Mouse (Mus musculus): ENCODE measurements around the gene Slc15a5.

Gene Slc15a5

DNA sequence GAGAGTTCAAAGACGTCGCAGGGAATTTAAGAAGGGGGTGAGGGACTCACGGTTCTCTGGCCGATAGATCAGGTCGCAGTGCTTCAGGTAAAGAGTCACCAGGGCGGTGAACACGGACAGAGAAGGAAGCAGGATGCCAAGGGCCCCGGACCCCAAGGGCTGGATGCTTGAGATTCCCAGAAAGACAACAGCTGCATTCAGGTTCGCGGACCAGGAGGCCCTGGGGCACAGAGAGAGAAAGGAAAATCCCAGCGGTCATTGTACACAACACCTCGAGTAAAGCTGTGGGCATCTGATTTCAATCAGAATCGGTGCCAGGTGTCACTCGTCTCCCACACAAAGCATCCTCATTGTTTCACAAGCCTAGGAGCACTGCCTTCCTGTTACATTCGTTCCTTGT is 24.1 kb downstream of the Slc15a5 start:
- DNase-seq (ENCODE audit: low spot score), result no peak

DNA sequence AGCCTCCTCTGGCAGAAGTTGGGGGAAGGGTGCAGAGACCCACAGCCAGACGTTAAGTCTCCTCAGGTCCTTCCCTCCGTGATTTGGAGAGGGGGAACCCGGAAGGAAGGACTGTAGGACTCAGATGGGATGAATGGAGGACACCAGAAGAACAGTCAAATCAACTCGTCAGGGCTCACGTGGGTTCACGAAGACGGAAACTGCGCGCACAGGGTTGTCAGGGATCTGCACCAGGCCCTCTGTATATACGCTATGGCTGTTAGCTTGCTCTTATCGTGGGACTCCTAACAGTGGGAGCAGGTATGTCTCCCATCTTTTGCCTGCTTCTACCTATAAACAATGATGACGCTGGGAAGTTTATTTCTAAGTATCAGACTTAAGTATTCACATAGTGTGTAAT is 24.8 kb downstream of the Slc15a5 start:
- DNase-seq (ENCODE audit: low spot score), result no peak

DNA sequence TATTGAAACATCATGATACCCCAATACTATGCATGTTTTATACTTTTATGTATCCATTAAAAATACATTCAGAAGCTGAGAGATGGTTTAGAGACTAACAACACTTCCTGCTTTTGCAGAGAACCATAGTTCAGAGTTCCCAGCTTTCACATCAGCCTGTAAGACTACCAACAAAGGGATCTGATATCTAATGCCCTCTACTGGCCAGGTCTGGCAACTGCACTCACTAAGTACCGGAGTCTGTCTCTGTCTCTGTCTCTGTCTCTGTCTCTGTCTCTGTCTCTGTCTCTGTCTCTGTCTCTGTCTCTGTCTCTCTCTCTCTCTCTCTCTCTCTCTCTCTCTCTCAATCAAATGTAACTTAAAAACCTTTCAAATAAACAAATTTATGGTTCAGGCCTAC is 25.6 kb downstream of the Slc15a5 start:
- DNase-seq (ENCODE audit: low spot score), result no peak

DNA sequence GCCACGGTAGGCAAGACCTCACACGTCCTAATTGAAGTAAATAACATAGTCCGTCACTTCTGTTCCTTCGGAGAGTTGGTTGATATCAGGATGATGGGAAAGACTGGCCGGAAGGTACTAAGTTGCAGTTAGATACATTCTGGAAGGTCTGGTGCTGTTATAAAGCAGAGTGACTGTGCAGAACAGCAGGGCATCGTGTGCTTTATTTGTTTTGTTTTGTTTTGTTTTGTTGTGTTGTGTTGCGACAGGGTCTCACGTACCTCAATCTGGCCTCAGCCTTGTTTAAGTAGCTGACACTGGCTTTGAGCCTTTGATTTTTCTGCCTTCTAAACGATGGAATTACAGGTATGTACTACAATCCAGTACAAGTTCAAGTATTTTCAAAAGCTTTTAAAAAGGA is 26.0 kb downstream of the Slc15a5 start:
- no peak for DNase-seq (ENCODE audit: low spot score)

DNA sequence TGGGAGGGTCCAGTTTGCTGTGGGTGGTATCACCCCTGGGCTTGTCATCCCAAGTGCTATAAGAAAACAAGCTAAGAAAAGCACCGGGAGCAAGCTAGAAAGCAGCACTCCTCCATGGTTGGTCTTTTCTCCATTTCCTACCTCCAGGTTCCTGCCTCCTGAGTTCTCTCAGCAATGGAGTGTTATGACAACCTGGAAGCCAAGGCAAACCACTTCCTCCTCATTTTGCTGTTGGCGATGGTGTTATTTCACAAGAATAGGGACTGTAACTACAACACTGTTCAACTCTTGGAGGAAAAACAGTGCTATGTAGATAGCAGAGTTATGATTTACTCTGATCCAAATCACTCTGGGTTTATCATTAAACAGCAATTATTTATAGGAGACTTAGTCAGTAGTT is 34.4 kb downstream of the Slc15a5 start:
- DNase-seq (ENCODE audit: low spot score), result no peak

DNA sequence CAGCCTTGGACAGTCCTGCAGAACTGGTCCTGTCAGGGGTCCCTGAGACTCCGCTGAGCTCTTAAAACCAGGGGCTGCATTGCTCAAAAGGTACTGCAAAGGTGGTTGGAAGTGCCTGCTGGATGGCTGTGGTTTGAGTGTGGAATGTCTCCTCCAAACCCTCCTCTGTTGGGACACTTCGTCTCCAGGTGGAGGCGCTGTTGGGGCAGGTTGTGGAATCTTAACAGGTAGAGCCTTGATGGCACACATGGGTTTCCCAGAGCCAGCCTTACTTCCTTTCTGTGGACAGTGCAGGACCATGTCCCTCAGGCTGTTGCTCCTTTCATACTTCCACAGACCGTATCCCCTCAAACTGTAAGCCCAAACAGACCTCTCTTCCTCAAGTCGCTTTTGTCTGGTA is 36.8 kb downstream of the Slc15a5 start:
- no peak for DNase-seq (ENCODE audit: low spot score)

DNA sequence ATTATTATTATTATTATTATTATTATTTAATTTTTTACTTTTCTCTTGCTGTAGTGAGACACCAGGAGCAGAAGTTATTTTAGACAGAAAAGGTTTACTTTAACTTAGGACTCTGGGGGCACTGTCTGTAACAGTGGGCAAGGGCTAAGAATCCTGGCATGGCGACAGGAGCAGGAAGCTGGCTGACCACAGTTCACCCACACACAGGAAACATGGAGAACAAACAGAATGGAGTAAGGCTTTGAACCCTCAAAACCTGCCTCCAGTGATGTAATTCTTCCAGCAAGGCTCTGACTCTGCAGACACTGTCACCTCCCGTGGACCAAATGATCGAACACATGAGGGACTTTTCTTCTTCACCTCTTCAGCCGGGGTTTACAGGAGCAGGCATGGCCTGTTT is 37.9 kb downstream of the Slc15a5 start:
- no peak for DNase-seq (ENCODE audit: low spot score)

DNA sequence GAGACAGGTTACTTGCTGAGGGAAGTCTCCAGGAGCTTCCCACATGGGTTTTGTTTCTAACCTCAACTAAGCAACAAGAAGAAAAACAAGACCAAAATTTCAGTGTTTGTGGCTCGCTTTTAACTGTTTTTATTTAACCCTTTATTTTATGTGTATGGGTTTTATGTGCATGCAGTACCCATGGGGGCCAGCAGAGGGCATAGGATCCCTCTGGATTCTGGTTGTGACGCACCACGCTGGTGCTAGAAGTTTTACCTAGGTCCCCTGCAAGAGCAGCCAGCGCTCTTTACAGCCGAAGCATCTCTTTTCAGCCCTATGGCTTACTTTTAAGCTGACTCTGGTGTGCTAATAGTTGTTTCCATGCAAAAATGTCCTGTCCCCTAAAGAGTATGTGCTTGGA is 42.1 kb downstream of the Slc15a5 start:
- no peak for DNase-seq (ENCODE audit: low spot score)

DNA sequence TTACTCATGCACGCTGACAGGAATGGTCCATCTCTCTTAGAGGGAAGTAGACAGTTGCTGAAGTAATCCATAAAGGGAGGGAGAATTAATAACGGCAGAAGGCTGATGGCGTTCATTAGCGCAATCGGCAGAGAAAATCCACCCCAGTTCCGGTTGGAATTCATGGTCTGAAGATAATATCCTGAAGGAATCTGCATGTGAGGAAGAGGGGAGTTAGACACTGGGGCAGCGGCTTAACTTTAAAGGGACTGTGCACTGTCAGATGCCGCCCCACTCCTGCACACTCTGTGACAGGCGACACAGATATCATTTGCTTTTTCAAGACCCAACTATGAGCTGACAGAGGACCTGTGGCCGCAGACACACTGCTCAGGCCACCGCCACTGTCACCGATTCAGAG is 42.8 kb downstream of the Slc15a5 start:
- no peak for DNase-seq (ENCODE audit: low spot score)

DNA sequence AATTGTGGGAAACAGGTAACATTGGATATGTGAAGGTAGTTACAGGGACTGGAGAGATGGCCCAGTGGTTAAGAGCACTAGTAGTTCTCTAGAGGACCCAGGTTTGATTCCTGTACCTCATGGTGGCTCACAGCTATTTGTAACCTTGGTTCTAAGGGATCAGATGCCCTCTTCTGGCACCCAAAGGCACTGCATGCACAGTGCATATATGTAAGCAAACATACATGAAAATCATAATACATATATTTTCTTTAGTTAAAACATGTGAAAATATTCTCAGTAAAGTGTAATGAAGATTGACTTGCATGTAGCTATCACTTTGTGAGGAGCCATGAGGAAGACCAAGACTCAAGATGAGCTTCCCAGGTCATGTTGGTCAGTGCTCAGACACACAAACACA is 62.8 kb downstream of the Slc15a5 start:
- DNase-seq (ENCODE audit: low spot score), result no peak

DNA sequence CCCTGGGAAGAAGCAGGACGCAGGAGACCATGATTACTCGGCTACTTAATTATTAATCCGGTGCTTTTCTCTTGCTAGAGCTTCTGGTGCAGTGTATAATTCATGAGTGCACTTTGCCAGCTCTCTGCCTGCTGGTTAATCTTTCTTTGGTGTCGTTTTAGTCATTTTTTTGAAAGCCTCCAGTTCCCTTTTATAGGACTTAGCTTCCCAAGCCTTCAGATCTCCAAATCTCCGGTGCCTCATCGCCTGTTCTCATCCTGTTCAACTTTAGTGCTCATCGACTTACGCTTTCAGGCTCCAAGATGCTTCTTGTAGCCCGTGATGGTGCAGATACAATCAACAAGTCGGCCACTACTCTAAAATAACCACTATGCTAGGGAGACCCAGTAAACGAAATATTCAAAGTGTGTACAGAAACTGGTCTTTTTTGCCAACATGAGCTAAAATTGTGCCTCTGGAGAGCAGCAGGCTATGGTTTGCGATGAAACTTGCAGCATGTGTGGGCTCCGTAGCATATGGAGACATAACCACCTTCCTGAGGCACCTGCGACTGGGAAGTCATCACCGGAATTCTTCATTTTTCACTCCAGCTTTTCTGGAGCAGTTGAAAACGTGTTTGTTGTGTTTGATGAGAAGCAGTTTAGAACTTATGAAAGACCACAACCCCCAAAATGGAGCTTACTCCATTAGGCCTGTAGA is 64.6 kb downstream of the Slc15a5 start:
- no peak for DNase-seq (ENCODE audit: low spot score)

DNA sequence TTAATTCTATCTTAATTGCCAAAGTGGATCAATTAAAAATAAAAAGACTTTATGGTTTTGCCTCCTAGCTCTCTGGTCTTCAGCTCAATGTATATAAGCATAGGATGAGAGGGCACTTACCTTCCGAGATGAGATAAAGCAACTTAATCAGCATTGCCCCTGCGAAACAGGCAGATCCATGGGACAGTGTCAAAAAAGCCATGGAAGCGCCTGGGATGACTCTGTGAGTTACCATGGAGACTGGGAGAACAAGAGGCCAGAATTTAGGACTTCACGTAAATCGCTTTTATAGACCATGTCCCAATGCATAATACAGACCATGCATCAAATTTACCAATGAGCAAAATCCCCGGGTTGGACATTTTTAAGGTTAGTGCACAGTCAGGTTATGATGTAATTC is 67.8 kb downstream of the Slc15a5 start:
- DNase-seq (ENCODE audit: low spot score), result no peak

DNA sequence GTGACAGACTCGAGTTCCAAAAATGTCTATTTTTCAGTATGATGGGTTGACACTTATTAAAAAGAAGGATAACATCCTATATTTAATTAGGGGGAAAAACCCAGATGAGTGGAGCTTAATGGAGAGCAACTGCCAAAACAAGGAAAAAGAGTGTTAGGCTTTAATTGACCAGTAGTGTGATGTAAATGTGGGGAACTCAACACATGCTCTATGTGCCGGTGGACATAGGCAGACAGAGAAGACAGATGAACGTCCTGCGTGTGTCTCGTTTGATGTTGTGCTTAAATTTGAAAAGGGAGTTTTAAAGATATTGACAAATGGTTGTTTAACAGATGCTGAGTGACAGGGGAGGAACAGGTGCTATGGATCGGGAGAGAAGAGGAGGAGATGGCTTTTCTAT is 72.0 kb downstream of the Slc15a5 start:
- no peak for DNase-seq (ENCODE audit: low spot score)

DNA sequence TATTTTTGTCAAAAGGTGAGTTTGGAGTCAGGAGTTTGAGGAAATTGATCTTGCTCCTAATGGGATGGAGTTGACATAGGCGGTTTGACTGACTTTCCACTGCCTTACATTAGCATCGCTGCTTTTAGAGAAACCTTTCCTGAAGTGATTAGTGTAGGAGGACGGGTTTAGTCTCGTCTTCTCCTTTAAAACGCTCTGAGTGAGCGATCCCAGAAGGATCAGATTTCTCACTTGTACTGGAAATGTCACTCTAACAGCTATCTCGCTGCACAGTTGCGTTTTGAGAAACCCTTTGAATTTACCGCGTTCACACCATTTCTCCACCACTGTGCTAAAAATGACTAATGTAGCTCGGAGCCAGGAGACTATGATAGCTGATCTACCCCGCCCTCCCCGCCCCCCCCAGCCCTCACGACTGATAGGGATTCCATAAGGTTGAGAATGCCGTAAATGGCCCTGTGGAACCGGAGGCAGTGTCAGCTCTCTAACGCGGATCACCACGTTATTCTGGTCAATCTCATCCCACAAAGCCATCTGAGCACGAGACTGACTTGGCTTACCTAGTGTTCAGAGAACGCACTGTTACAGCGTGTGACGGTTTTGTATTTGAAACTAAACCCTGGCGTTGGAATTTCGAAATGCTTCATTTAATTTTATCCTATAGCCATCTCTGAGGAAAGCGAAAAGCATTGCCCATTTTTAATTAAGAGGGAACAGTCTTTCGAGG is 73.0 kb downstream of the Slc15a5 start:
- no peak for DNase-seq (ENCODE audit: low spot score)

DNA sequence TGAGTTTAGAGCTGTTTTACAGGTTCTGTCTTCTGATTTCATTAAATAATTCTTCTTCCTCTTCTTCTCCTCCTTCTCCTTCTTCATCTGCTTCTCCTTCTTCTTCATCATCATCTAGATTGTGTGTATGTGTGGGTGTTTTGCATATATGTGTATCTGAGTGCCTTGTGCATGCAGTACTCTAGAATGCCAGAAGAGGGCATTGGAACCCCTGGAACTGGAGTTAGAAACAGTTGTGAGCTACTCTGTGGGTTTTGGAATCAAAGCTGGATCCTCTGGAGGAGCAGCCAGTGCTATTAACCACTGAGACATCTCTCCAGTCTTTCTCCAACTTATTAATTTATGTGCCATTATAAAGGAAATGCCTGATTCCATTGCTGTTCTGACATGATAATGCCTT is 89.9 kb downstream of the Slc15a5 start:
- no peak for DNase-seq (ENCODE audit: low spot score)

DNA sequence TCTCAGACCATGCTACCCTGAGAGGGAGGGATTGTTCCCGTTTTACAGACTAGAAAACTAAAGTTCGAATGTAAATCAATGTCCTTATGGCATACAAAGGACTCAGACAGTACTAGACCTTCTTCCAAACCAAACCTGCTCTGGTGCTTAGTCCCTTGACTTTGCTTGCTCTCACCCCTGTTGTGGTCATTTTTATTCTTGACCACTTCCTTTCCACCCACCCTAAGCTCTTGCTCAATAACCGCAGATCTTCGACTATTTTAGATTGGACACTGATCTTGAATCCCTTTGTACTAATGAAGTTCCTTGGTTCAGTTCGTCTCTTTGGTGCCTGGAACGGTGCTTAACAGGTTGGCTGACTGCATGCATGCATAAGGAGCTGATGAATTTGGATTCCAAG is 94.5 kb downstream of the Slc15a5 start:
- no peak for DNase-seq (ENCODE audit: low spot score)

DNA sequence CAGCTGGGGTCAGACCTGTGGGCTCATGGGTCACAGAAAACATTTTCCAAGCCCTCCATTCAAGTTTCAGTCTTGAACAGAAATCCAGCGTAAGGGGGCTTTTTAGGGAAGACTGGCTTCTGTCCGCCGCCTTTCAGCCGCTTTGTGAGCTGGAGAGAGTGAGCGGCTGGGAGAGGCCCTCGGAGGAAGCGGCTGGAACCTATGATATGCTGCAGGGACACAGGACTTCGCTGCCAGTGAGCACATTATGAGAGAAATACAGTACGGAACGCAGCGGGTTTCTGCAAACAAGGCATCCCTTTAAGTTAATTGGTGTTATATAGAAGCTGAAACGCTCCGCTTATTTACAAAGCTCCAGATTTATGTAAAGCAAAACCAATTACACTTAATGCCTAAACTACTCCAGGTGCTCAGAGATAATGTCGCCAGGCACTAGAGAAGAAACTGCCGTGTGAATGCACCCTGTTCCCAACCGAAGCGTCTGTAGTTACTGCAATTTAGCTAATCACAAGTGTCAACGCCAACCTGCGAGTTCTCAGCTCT is 97.5 kb downstream of the Slc15a5 start:
- no peak for DNase-seq (ENCODE audit: low spot score)

DNA sequence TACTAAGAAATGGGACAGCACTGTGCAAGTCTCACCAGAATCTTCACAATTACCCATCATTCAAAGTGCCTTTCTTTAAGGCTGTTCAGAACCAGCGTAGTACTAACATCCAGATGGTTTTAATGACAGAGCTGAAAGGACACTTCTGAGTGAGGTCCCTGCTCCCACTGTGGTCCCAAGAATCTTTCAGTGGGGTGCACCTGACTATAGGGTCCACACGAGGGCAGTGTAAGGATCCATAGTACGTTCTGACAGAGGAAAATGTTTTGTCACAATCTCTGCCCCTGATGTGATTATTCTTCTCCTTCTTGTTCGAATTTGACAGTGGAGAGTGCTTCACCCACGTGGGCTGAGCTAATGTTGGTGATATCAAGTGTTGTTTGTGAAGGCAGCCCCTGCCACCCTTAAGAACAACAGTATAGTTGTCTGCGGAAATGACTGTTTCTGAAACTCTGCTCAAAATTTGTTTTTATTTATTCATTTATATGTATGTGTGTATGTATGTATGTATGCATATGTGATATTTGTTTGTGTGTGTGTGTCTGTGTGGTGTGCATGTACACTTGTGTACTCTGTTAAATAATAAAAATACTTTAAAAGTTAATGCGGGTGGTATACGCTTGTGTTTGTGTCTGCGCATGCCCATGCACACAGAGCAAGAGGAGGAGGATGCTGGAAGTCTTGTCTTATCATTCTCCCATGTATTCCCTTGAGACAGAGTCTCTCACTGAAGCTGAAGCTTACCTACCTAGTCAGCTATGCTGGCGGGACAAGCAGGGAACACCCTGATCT is 98.6 kb downstream of the Slc15a5 start:
- DNase-seq (ENCODE audit: low spot score), result no peak

DNA sequence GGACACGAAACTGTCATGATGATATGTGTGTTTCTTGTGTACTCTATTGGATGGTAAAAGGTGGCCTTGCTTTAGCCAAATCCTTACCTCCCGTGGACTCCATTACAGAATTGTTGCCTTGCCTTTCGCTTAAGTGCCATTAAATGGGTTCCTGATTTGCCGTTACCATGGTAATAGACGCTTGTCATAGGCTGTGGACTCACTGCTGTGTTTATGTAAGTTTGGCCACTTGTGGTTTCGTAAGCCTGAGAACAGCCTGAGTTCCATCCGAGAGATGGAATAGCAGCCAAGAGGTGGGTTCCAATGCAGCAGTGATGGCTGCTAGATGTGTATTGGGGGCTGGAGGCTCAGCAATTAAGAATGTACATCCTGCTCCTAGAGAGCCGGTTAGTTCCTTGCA is 99.3 kb downstream of the Slc15a5 start:
- no peak for DNase-seq (ENCODE audit: low spot score)

DNA sequence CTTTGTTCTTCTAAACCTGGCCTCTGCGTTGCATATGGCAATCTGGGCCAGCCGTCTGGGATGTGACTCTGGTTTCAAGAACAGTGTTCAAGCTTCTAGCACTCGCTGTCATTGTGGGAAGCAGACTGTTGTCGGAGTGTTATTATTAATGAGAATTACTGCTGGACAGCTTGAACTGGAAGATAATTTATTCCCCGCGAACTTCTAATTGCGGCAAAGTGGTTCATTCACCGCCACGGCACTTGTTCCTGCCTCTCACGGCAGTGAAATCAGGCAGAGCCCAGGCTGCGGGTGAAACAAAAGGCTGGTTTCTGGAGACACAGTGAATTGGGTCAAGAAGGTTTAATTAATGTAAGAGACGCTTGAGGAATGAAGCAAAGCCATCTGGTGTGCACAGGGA is 99.9 kb downstream of the Slc15a5 start:
- no peak for DNase-seq (ENCODE audit: low spot score)

DNA sequence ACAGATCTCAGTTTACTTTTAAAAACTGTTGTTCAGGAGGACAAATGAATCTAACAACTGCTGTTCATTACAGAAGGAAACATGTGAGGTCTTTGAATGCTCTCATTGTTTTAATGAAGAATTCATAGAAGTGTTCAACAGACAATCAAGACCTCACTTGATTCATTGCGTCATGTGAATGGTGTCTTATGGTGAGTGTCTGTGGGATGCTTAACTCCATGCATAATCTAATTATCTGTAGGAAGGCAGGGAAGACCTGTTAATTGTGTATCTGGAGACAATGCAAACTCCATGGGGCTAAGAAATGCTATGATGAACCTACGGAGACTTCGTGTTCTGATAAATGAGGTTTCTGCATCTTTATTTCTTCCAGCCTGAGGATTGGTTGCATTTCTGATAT is 103.7 kb downstream of the Slc15a5 start:
- DNase-seq (ENCODE audit: low spot score), result no peak

DNA sequence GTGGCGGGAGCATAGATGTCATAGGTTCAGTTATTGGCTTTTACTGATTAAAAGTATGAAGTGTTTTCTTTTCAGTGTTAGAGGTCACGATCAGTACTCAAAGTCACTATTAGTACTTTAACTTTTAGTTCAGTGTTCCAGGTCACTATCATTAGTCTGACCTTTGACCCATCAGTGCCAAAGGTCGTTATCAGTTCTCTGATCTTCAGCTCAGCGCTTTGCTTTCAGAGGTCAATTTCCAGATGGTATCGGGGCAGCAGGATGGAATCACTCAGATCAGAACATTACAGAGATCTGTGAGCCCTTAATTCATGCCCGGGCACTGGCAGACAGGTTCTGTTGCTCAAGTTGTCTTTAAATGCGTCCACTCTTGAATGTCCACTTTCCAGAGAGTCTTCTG is 116.0 kb downstream of the Slc15a5 start:
- no peak for DNase-seq (ENCODE audit: low spot score)

DNA sequence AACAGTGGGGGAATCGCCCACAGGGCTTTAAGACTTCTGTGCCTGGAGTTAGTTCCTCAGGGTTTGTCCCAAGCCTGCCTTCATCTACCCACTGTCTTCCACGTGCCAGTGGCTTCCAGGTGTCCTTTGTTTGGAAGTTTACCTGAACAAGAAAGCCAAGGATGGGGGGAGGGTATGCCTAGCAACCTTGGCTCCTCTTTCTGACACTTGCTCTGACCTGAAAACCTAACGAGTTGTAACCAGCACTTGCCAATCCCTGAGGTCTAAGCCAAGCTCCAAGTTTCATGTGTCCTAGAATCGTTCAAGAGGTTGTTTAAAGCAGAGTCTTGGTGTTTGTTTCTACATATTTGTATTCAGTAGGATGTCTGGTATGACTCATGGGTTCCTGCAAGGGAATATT is 116.9 kb downstream of the Slc15a5 start:
- DNase-seq (ENCODE audit: low spot score), result no peak

All from testis, postnatal 10 days (tissue).